Mouse (Mus musculus) heart, adult 2 months (tissue): ENCODE measurements around the gene Src. TPM values are rescaled to one million over a fixed set of nuclear protein-coding genes. Genes with fewer than 3 reads are reported as not detected.

Experiments used
- DNase-seq, 2 experiments: peaks; one replicate each; pipeline ENCODE4 v3.0.0; 2021
- H3K27ac ChIP-seq: fragments of 200-600 bp; 2 replicates; pipeline ENCODE4 v1.8.1; 2022
- H3K27me3 ChIP-seq: fragments of 200-500 bp; 2 replicates; pipeline ENCODE4 v1.6.1; 2012; ENCODE audit warnings: mild to moderate bottlenecking, low read length, inconsistent platforms, mixed read lengths; ENCODE audit not compliant: control insufficient read depth, insufficient read depth
- H3K36me3 ChIP-seq: fragments of 200-500 bp; 2 replicates; pipeline ENCODE4 v1.6.1; 2012; ENCODE audit warnings: low read length, inconsistent platforms; ENCODE audit not compliant: control insufficient read depth, insufficient read depth
- H3K4me1 ChIP-seq: fragments of 200-500 bp; 2 replicates; pipeline ENCODE4 v1.6.1; 2011; ENCODE audit warnings: low read length; ENCODE audit not compliant: control insufficient read depth, insufficient read depth
- H3K4me3 ChIP-seq: fragments of 200-600 bp; 2 replicates; pipeline ENCODE4 v1.8.1; 2022
- H3K79me2 ChIP-seq: fragments of 200-500 bp; replicated peaks from 2 replicates; pipeline ENCODE4 v1.6.1; 2012; ENCODE audit warnings: mild to moderate bottlenecking, inconsistent platforms, low read length, moderate library complexity, mixed read lengths; ENCODE audit not compliant: control insufficient read depth, insufficient read depth
- H3K9ac ChIP-seq: fragments of 200-500 bp; 2 replicates; pipeline ENCODE4 v1.6.1; 2012; ENCODE audit warnings: low read depth, mild to moderate bottlenecking, control low read depth, inconsistent platforms, low read length, mixed read lengths
- CTCF ChIP-seq: fragments of 200-600 bp; IDR thresholded peaks from 2 replicates; pipeline ENCODE4 v1.8.1; 2022; ENCODE audit warnings: antibody characterized with exemption, mild to moderate bottlenecking, moderate library complexity
- EP300 ChIP-seq: fragments of 200-500 bp; IDR thresholded peaks from 2 replicates; pipeline ENCODE4 v1.6.1; 2011; ENCODE audit warnings: low read depth, low read length, control low read depth; ENCODE audit not compliant: insufficient read depth
- POLR2A ChIP-seq: fragments of 200-500 bp; IDR thresholded peaks from 2 replicates; pipeline ENCODE4 v1.6.1; 2011; ENCODE audit warnings: mild to moderate bottlenecking, low read depth, low read length, control low read depth; ENCODE audit not compliant: insufficient read depth
- WGBS: fragments of 180-500 bp; shearing (Covaris S2); methylation state at CpG from one replicate; pipeline ENCODE4 v1.1.7; 2018; 5-methylcytosine and 5-hydroxymethylcytosine counted together
- intact Hi-C: fragments of 180-260 bp; cut with DNase I; formaldehyde crosslinking; loops from one replicate; pipeline ENCODE4 v1.15.1; 2025
- polyA plus RNA-seq: library from polyadenylated mRNA; depleted of rRNA; stranded (reverse); fragments of >200 nt; gene quantifications from 2 replicates; pipeline ENCODE4 v1.2.3, GENCODE M21; 2012
- total RNA-seq, 2 experiments: library from RNA; stranded (reverse); gene quantifications; 2 replicates each; pipeline ENCODE4 v1.2.3; 2021

Gene Src
- total and polyA plus RNA-seq, 3 experiments = 4.0 to 5.8 (median 4.1) TPM

GRCm38 (mm10) chr2:157423706-157424125 lies 5.5 kb downstream of the Src start:
- H3K27me3 ChIP-seq = no peaks in the 10 kb centered on the region
- peak overlapping the region; percentile 58 for H3K27ac ChIP-seq
- peak overlapping the region; percentile 74 for H3K9ac ChIP-seq
- no peak for TF ChIP-seq CTCF
- no peak for TF ChIP-seq POLR2A
- TF ChIP-seq EP300 = no peak
- H3K36me3 ChIP-seq = no peaks in the 10 kb centered on the region
- peak overlapping the region; percentile 54 for H3K4me3 ChIP-seq
- WGBS = 12% methylated on average over 21 of the region's 21 CpGs
- intact Hi-C loops = no loop called here
- DNase-seq = no peak
- no peaks in the 10 kb centered on the region for H3K79me2 ChIP-seq
- H3K4me1 ChIP-seq = peaks cover 4% of the 10 kb centered on the region; the same call in 1 of the 2 replicates

DNA sequence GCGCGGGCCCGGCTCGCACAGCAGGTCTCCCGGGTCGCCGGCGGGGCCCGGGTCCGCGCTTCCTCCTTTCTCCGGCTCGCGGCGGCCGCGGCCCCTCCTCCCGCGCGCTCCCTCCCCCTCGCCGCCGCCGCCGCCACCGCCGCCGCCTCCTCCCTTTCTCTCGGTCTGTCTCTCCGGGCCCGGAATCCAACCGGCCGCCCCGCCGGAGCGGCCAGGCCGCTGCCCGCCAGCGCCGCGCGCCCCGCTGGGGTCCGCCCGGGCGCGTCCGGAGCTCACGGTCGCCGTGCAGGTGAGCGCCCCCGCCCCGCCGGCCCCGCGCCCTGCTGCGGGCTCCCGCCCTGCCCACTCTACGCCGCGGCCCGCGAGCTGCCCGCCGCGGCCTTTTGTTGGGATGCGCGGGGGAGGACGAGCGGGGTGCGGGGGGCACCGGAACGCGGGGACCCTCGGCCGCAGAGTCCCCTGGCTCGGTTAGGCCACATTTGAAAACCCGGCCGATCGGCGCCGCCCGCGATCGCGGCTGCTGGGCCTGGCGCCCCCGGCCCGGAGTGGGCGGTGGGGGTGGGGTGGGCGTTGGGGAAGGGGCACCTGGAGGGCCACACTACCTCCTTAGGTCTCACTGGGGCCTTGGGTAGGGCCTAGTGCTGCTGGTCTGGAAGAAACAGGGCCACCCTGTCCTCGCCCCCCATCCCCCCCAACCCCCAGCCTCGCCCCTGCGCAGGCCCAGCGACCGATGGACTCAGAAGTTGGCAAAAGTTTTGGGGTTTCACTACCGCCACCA lies 6.1 kb downstream of the Src start:
- DNase-seq = peak; percentile 59 to 67
- WGBS = 5% methylated on average over 67 of the region's 98 CpGs
- Histone ChIP-seq H3K36me3 (no peaks in the 10 kb centered on the region), H3K9ac (peak overlapping the region; percentile 74), H3K79me2 (no peaks in the 10 kb centered on the region), H3K27me3 (no peaks in the 10 kb centered on the region), H3K27ac (peak overlapping the region; percentile 58), H3K4me1 (peaks cover 4% of the 10 kb centered on the region; the same call in 1 of the 2 replicates), H3K4me3 (peak overlapping the region; percentile 54)
- intact Hi-C loops = no loop called here
- no peak for TF ChIP-seq CTCF
- TF ChIP-seq EP300 = no peak
- TF ChIP-seq POLR2A = no peak

GRCm38 (mm10) chr2:157424904-157425642 lies 6.8 kb downstream of the Src start:
- Histone ChIP-seq H3K4me3 (peak overlapping the region; percentile 54), H3K79me2 (no peaks in the 10 kb centered on the region), H3K27ac (no peak overlapping the region), H3K36me3 (no peaks in the 10 kb centered on the region), H3K9ac (no peak overlapping the region), H3K27me3 (no peaks in the 10 kb centered on the region), H3K4me1 (peaks cover 4% of the 10 kb centered on the region; the same call in 1 of the 2 replicates)
- WGBS = 84% methylated on average over 16 of the region's 16 CpGs
- DNase-seq = no peak
- intact Hi-C loops = no loop called here
- TF ChIP-seq EP300 (no peak), CTCF (no peak), POLR2A (no peak)

DNA sequence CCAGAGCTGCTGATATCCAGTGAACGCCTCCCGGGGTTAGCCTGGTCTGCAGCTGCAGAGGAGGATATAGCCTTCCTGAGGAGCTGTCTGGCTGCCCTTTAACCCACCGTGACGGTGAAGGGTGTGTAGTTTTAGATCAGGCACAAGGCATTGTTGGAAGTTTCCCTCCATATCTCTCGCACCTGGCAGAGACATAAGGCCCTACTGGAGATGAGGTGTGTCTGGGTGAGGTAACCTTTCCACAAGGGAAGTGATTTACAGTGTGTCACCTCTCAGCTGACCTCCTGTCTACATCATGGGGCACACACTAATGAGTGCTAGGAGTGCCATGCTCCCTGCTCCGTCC lies 7.4 kb downstream of the Src start:
- peaks cover 4% of the 10 kb centered on the region; the same call in 1 of the 2 replicates for H3K4me1 ChIP-seq
- TF ChIP-seq EP300 = no peak
- TF ChIP-seq POLR2A = no peak
- TF ChIP-seq CTCF = no peak

GRCm38 (mm10) chr2:157426171-157426570 lies 7.9 kb downstream of the Src start:
- no peaks in the 10 kb centered on the region for H3K27me3 ChIP-seq
- no peak overlapping the region for H3K27ac ChIP-seq
- no peaks in the 10 kb centered on the region for H3K36me3 ChIP-seq
- WGBS = 72% methylated on average over 6 of the region's 6 CpGs
- H3K9ac ChIP-seq = no peak overlapping the region
- TF ChIP-seq CTCF (no peak), POLR2A (no peak), EP300 (no peak)
- intact Hi-C loops = no loop called here
- DNase-seq = peak; percentile 43 to 51
- H3K4me1 ChIP-seq = peaks cover 4% of the 10 kb centered on the region; the same call in 1 of the 2 replicates
- no peak overlapping the region for H3K4me3 ChIP-seq
- no peaks in the 10 kb centered on the region for H3K79me2 ChIP-seq

More for the DNA sequence above, 7.4 kb downstream of the Src start:
- WGBS = 71% methylated on average over 6 of the region's 6 CpGs
- H3K36me3 ChIP-seq = no peaks in the 10 kb centered on the region
- no peak overlapping the region for H3K9ac ChIP-seq
- intact Hi-C loops = no loop called here
- no peaks in the 10 kb centered on the region for H3K27me3 ChIP-seq
- no peaks in the 10 kb centered on the region for H3K79me2 ChIP-seq
- no peak for DNase-seq
- no peak overlapping the region for H3K4me3 ChIP-seq
- H3K27ac ChIP-seq = no peak overlapping the region
